Mouse (Mus musculus) ES-Bruce4 (cell line): Measurements from ENCODE around the gene Cd6. TPM values are rescaled to one million over a fixed set of nuclear protein-coding genes. Genes with fewer than 3 reads are reported as not detected.

ENCODE experiments used
- H3K27ac ChIP-seq: 2 replicates; pipeline ENCODE4 v1.5.1; 2012; ENCODE audit warnings: low read length, inconsistent platforms; ENCODE audit not compliant: insufficient read depth
- H3K27me3 ChIP-seq: 2 replicates; pipeline ENCODE4 v1.6.1; 2012; ENCODE audit warnings: mild to moderate bottlenecking, low read length, inconsistent platforms; ENCODE audit not compliant: control insufficient read depth, poor library complexity, insufficient read depth, severe bottlenecking
- H3K36me3 ChIP-seq: 2 replicates; pipeline ENCODE4 v1.6.1; 2012; ENCODE audit warnings: inconsistent platforms, mild to moderate bottlenecking, low read length, moderate library complexity; ENCODE audit not compliant: control insufficient read depth, poor library complexity, insufficient read depth, severe bottlenecking
- H3K4me1 ChIP-seq: one replicate; pipeline ENCODE4 v1.8.1; 2011; ENCODE audit warnings: low read length; ENCODE audit not compliant: control insufficient read depth, insufficient read depth
- H3K4me3 ChIP-seq: 2 replicates; pipeline ENCODE4 v1.5.1; 2011; ENCODE audit warnings: low read depth, mild to moderate bottlenecking, low read length
- H3K9ac ChIP-seq: 2 replicates; pipeline ENCODE4 v1.6.1; 2012; ENCODE audit warnings: low read depth, mild to moderate bottlenecking, inconsistent platforms; ENCODE audit not compliant: poor library complexity, severe bottlenecking
- H3K9me3 ChIP-seq: replicated peaks from 2 replicates; pipeline ENCODE4 v1.6.1; 2012; ENCODE audit warnings: mild to moderate bottlenecking, low read length, inconsistent platforms; ENCODE audit not compliant: control insufficient read depth, poor library complexity, insufficient read depth, severe bottlenecking
- CTCF ChIP-seq: IDR thresholded peaks from one replicate; pipeline ENCODE4 v1.8.1; 2011; ENCODE audit warnings: low read depth, low read length
- EP300 ChIP-seq: IDR thresholded peaks from 2 replicates; pipeline ENCODE4 v1.6.1; 2011; ENCODE audit warnings: low read depth, low read length; ENCODE audit not compliant: insufficient read depth
- POLR2A ChIP-seq: IDR thresholded peaks from one replicate; pipeline ENCODE4 v1.8.1; 2011; ENCODE audit warnings: low read length; ENCODE audit not compliant: insufficient read depth
- polyA plus RNA-seq: library from polyadenylated mRNA; stranded (reverse); fragments of >200 nt; gene quantifications from 2 replicates; pipeline ENCODE4 v1.2.4, GENCODE M21; 2011; ENCODE audit warnings: low read depth; ENCODE audit not compliant: missing spikeins, insufficient read depth, insufficient read length

Cd6 gene
- polyA plus RNA-seq, 1 experiment: not detected

- Histone ChIP-seq H3K4me3 (no peak overlapping the region), H3K9me3 (no peaks in the 10 kb centered on the region), H3K27me3 (no peaks in the 10 kb centered on the region), H3K27ac (no peak overlapping the region), H3K9ac (no peak overlapping the region), H3K36me3 (no peaks in the 10 kb centered on the region), H3K4me1 (no peaks in the 10 kb centered on the region)
- TF ChIP-seq POLR2A (no peak), CTCF (no peak), EP300 (no peak)
Observed at GRCm38 (mm10) chr19:10809428-10810175, 20.3 kb downstream of the Cd6 start.

GRCm38 (mm10) chr19:10808524-10809233 lies 21.2 kb downstream of the Cd6 start:
- Histone ChIP-seq H3K9me3 (no peaks in the 10 kb centered on the region), H3K4me1 (no peaks in the 10 kb centered on the region), H3K4me3 (no peak overlapping the region), H3K36me3 (no peaks in the 10 kb centered on the region), H3K9ac (no peak overlapping the region), H3K27me3 (no peaks in the 10 kb centered on the region), H3K27ac (no peak overlapping the region)
- no peak for TF ChIP-seq CTCF
- no peak for TF ChIP-seq EP300
- no peak for TF ChIP-seq POLR2A

GRCm38 (mm10) chr19:10805661-10806285 lies 24.1 kb downstream of the Cd6 start:
- H3K27ac ChIP-seq: no peak overlapping the region
- no peak for TF ChIP-seq POLR2A
- TF ChIP-seq CTCF: no peak
- TF ChIP-seq EP300: no peak
- H3K36me3 ChIP-seq: no peaks in the 10 kb centered on the region
- H3K9ac ChIP-seq: no peak overlapping the region
- H3K27me3 ChIP-seq: no peaks in the 10 kb centered on the region
- no peak overlapping the region for H3K4me3 ChIP-seq
- H3K9me3 ChIP-seq: no peaks in the 10 kb centered on the region
- no peaks in the 10 kb centered on the region for H3K4me1 ChIP-seq

- no peaks in the 10 kb centered on the region for H3K9me3 ChIP-seq
- no peaks in the 10 kb centered on the region for H3K36me3 ChIP-seq
- no peaks in the 10 kb centered on the region for H3K27me3 ChIP-seq
- H3K27ac ChIP-seq: no peak overlapping the region
- H3K4me1 ChIP-seq: no peaks in the 10 kb centered on the region
- no peak for TF ChIP-seq POLR2A
- no peak for TF ChIP-seq EP300
- no peak for TF ChIP-seq CTCF
- H3K4me3 ChIP-seq: no peak overlapping the region
- H3K9ac ChIP-seq: no peak overlapping the region
Observed at GRCm38 (mm10) chr19:10804850-10805660, 24.8 kb downstream of the Cd6 start.

GRCm38 (mm10) chr19:10803751-10804150 lies 26.1 kb downstream of the Cd6 start:
- Histone ChIP-seq H3K4me3 (no peak overlapping the region), H3K27me3 (no peaks in the 10 kb centered on the region), H3K4me1 (no peaks in the 10 kb centered on the region), H3K9ac (no peak overlapping the region), H3K27ac (no peak overlapping the region), H3K9me3 (no peaks in the 10 kb centered on the region), H3K36me3 (no peaks in the 10 kb centered on the region)
- TF ChIP-seq POLR2A: no peak
- no peak for TF ChIP-seq EP300
- no peak for TF ChIP-seq CTCF
